Mouse (Mus musculus) liver, embryonic 11.5 days (tissue): ENCODE measurements at regions not wholly inside any gene's neighbourhood (a gene's known extent, or its start where the extent isn't known, plus 50 kb on each side); places are given as distances from the start of the nearest gene placed in this dataset.

Source experiments
- ATAC-seq: fragments of 200-750 bp; cut with Nextera tagmentation; replicated peaks from 2 replicates; pipeline ENCODE4 v1.8.0; 2017; ENCODE audit warnings: moderate number of reproducible peaks, mild to moderate bottlenecking, moderate TSS enrichment, moderate library complexity; ENCODE audit not compliant: low FRiP score
- DNase-seq: peaks from one replicate; pipeline ENCODE4 v3.0.0-alpha.2; 2017; ENCODE audit warnings: low spot score
- H3K27ac ChIP-seq: fragments of 300-500 bp; sonication (generic); 2 replicates; pipeline ENCODE4 v1.5.1; 2014; ENCODE audit warnings: mild to moderate bottlenecking, low read depth, low read length, control low read depth
- H3K27me3 ChIP-seq: fragments of 300-500 bp; sonication (generic); replicated peaks from 2 replicates; pipeline ENCODE4 v1.6.1; 2014; ENCODE audit warnings: low read length, mixed read lengths; ENCODE audit not compliant: control insufficient read depth, insufficient read depth
- H3K36me3 ChIP-seq: fragments of 300-500 bp; sonication (generic); 2 replicates; pipeline ENCODE4 v1.6.1; 2014; ENCODE audit warnings: mild to moderate bottlenecking, low read length, moderate library complexity, mixed read lengths; ENCODE audit not compliant: control insufficient read depth, insufficient read depth
- H3K4me1 ChIP-seq: fragments of 300-500 bp; sonication (generic); replicated peaks from 2 replicates; pipeline ENCODE4 v1.6.1; 2014; ENCODE audit warnings: low read length, mixed read lengths; ENCODE audit not compliant: control insufficient read depth, insufficient read depth
- H3K4me2 ChIP-seq: fragments of 300-500 bp; sonication (generic); 2 replicates; pipeline ENCODE4 v1.6.1; 2014; ENCODE audit warnings: mild to moderate bottlenecking, control low read depth, moderate library complexity
- H3K4me3 ChIP-seq: fragments of 300-500 bp; sonication (generic); 2 replicates; pipeline ENCODE4 v1.5.1; 2014; ENCODE audit warnings: low read depth, low read length, control low read depth
- H3K9ac ChIP-seq: fragments of 300-500 bp; sonication (generic); 2 replicates; pipeline ENCODE4 v1.6.1; 2014; ENCODE audit warnings: low read depth, low read length, control low read depth
- H3K9me3 ChIP-seq: fragments of 300-500 bp; sonication (generic); 2 replicates; pipeline ENCODE4 v1.6.1; 2016; ENCODE audit warnings: low read length, inconsistent platforms, mixed read lengths; ENCODE audit not compliant: control insufficient read depth
- WGBS: fragments of 180-500 bp; shearing (Covaris S2); extraction: QIAGEN DNeasy Blood & Tissue Kit; methylation state at CpG from one replicate; pipeline ENCODE4 v1.1.7; 2014; 5-methylcytosine and 5-hydroxymethylcytosine counted together

DNA sequence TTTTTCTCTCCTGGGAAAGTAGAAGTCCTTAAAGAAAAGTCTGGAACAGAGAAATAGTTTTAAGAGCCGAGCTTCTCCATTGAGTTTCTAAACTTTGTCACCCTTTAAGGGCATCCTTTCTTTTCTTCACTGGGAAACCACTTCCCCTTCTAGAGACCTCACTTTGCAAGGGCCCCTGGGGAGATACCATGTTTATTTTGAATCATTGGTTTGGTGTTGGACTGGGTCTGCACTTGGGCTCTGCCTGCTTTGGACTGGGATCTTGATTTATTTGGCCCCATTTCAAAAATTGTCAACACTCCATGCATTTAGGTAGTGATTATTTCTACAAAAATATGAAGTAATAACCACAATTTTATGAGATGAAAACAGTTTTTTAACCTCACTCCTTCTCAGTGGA, 134.2 kb upstream of the Tars start:
- no peak overlapping the region for H3K27ac ChIP-seq
- DNase-seq = no peak

DNA sequence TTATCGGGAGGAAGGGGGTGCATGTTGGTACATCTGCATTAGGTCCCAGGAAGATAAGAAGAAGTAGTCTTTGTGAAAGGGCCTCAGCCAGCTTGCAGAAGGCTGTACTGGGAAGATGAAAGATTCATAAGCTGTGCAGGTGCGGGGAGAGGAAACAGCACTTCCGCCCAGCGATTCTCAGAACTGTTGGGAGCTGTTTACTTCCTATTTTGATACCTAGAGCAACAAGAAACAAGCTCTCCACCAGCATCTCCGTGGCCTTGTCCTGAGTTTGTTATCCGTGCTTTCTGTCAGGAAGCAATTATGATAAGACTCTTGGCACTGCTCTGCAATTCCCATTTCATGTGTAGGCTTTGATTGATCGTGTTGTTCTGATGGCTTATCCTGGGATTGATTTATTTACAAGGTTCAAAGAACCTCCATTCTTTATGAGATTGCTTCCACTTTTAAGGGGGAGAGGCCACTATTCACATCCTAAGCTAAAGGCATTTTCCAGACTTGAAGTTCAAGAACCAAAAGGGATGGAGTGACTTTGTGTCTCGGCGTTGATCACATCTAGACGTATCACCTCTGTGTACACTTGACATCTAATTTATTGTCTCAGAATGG, 133.6 kb upstream of the Tars start:
- ATAC-seq (no peak), DNase-seq (no peak)
- Histone ChIP-seq H3K27me3 (no peaks in the 10 kb centered on the region), H3K36me3 (no peaks in the 10 kb centered on the region), H3K9ac (no peak overlapping the region), H3K4me2 (no peak overlapping the region), H3K27ac (no peak overlapping the region), H3K4me3 (no peak overlapping the region), H3K4me1 (0 out of 2 replicates have a peak, but pooled peaks cover 4% of the 10 kb centered on the region), H3K9me3 (no peaks in the 10 kb centered on the region)
- 44% methylated on average over 10 of the region's 10 CpGs for WGBS

More for the DNA sequence above, 134.2 kb upstream of the Tars start:
- H3K4me2 ChIP-seq = no peak overlapping the region
- no peaks in the 10 kb centered on the region for H3K9me3 ChIP-seq
- no peak overlapping the region for H3K4me3 ChIP-seq
- 0 out of 2 replicates have a peak, but pooled peaks cover 4% of the 10 kb centered on the region for H3K4me1 ChIP-seq
- no peaks in the 10 kb centered on the region for H3K36me3 ChIP-seq
- WGBS = 48% methylated on average over 1 of the region's 1 CpGs
- no peak for ATAC-seq
- no peak overlapping the region for H3K9ac ChIP-seq
- no peaks in the 10 kb centered on the region for H3K27me3 ChIP-seq

GRCm38 (mm10) chr15:11532536-11532935, 133.1 kb upstream of the Tars start:
- Histone ChIP-seq H3K36me3 (no peaks in the 10 kb centered on the region), H3K27ac (no peak overlapping the region), H3K4me3 (no peak overlapping the region), H3K4me1 (0 out of 2 replicates have a peak, but pooled peaks cover 4% of the 10 kb centered on the region), H3K9ac (no peak overlapping the region), H3K4me2 (no peak overlapping the region), H3K9me3 (no peaks in the 10 kb centered on the region), H3K27me3 (no peaks in the 10 kb centered on the region)
- DNase-seq = no peak
- ATAC-seq = no peak
- 67% methylated on average over 9 of the region's 9 CpGs for WGBS

DNA sequence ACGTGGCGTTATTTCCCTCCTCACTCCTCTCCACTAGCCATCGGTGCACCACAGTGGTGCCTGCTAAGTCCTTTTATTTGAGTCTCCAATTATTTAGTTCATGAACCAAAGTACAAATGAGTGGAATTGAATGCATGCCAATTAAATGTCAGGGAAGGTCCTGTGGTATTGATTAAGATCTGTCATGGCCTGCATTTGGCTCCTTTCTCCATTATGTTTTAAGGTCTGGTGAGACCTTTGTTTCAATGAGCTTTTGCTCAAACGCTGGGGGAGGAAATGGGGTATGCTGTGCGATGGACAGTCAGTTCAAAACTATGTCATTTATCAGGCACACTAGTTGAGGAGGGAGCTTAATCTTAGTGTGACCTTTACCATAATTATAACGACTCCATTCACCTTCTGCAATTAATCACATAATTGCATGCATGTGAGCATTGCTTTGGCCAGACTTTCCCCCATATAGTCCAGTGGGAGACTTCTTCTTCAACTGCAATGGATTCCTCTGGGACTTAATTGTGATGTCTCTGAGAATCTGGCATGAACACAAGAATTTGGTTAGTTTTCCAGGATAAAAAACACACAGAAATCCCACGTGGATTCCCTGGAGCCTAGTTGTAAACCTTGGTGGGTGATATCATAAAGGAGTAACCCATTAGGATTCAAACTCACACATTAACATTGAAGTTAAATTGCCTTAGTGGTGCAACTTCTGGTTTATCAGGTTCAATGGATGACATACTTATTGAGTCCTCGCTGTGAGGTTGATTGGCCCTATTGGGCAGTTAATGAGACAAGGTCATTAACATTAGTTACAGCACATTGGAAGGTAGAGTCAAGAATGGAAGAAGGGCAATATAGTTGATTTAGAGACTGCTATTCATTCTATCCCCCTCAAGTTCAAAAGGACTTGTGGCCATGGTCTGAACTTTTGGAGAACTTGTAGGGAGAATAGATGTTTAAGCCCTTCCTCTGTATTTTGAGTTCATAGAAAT, 130.7 kb upstream of the Tars start:
- Histone ChIP-seq H3K9me3 (no peaks in the 10 kb centered on the region), H3K27ac (no peak overlapping the region), H3K27me3 (no peaks in the 10 kb centered on the region), H3K4me3 (no peak overlapping the region), H3K9ac (no peak overlapping the region), H3K4me1 (0 out of 2 replicates have a peak, but pooled peaks cover 4% of the 10 kb centered on the region), H3K36me3 (no peaks in the 10 kb centered on the region), H3K4me2 (no peak overlapping the region)
- ATAC-seq (no peak), DNase-seq (no peak)
- 64% methylated on average over 8 of the region's 8 CpGs for WGBS

DNA sequence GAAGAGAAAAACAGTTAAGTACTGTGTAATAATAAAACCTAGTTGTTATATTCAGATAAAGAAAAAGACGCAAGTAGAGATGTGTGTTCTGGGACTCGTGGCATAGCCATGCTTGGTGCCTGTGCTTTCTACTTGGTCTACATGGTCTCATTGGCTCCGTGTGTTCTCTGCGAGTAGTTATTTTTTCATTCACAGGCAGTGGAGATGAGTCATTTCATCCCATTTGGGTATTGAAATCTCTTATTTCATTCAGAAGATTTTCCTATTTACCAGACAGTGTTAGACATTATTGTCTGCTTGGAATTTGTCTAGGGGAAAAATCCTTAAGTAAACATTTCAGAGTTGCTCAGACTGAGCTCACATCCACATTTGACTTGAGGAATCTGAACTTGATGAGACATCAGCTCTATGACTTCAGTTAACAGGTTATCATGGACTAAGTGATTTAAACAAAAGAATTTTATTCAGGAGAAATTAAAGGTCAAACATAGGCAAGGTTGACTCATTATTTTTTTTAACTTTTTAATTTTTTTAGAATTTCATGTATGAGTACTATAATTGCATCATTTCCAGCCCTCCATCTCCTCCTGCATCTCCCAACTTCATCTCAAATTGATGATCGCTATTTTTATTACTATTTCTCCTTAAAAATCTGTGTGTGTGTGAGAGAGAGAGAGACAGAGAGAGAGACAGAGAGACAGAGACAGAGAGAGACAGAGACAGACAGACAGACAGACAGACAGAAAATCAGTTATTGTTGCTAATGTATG, 125.1 kb upstream of the Tars start:
- DNase-seq (no peak), ATAC-seq (no peak)
- Histone ChIP-seq H3K9me3 (no peaks in the 10 kb centered on the region), H3K4me1 (no peaks in the 10 kb centered on the region), H3K27me3 (no peaks in the 10 kb centered on the region), H3K4me2 (no peak overlapping the region), H3K9ac (no peak overlapping the region), H3K36me3 (no peaks in the 10 kb centered on the region), H3K4me3 (no peak overlapping the region), H3K27ac (no peak overlapping the region)
- WGBS = 80% methylated on average over 5 of the region's 5 CpGs

- no peaks in the 10 kb centered on the region for H3K9me3 ChIP-seq
- H3K27ac ChIP-seq = no peak overlapping the region
- H3K4me1 ChIP-seq = no peaks in the 10 kb centered on the region
- no peak for ATAC-seq
- H3K27me3 ChIP-seq = no peaks in the 10 kb centered on the region
- H3K36me3 ChIP-seq = no peaks in the 10 kb centered on the region
- H3K4me2 ChIP-seq = no peak overlapping the region
- DNase-seq = no peak
- H3K4me3 ChIP-seq = no peak overlapping the region
- no peak overlapping the region for H3K9ac ChIP-seq
Measured at GRCm38 (mm10) chr15:11518565-11518964, 119.1 kb upstream of the Tars start.

DNA sequence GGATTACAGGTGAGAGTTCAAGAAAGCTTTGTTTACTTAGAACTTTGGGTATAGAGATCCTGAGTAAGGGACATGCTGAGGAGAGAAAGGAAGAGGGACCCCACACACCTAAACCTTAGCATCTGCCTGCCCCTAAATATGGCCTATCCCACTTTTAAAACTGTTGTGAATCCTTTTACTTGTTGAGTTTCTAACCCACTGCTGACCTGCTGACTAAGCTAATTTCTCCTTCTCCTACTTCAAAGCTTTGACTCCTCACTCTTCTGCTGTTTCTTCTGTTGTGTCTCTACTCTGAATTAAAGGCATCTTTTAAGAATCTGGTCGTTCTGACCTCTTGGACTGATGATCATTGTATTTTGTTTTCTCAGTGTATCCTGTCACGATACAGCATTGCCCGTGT, 118.4 kb upstream of the Tars start:
- no peak for DNase-seq

GRCm38 (mm10) chr15:11505076-11505639, 105.7 kb upstream of the Tars start:
- H3K4me3 ChIP-seq = no peak overlapping the region
- H3K27me3 ChIP-seq = no peaks in the 10 kb centered on the region
- ATAC-seq (no peak), DNase-seq (no peak)
- H3K27ac ChIP-seq = no peak overlapping the region
- H3K9me3 ChIP-seq = no peaks in the 10 kb centered on the region
- H3K4me2 ChIP-seq = no peak overlapping the region
- no peaks in the 10 kb centered on the region for H3K4me1 ChIP-seq
- no peaks in the 10 kb centered on the region for H3K36me3 ChIP-seq
- 48% methylated on average over 4 of the region's 4 CpGs for WGBS
- H3K9ac ChIP-seq = no peak overlapping the region

More for the DNA sequence above, 118.4 kb upstream of the Tars start:
- H3K36me3 ChIP-seq = no peaks in the 10 kb centered on the region
- no peak overlapping the region for H3K4me3 ChIP-seq
- no peaks in the 10 kb centered on the region for H3K9me3 ChIP-seq
- 64% methylated on average over 3 of the region's 3 CpGs for WGBS
- H3K9ac ChIP-seq = no peak overlapping the region
- H3K4me1 ChIP-seq = no peaks in the 10 kb centered on the region
- no peak for ATAC-seq
- no peak overlapping the region for H3K4me2 ChIP-seq
- no peak overlapping the region for H3K27ac ChIP-seq
- no peaks in the 10 kb centered on the region for H3K27me3 ChIP-seq
